Mouse (Mus musculus) gastrocnemius, adult 2 months (tissue): ENCODE data around the gene Zc3h7b. TPM values are rescaled to one million over a fixed set of nuclear protein-coding genes. Genes with fewer than 3 reads are reported as not detected.

Source experiments
- DNase-seq: peaks from one replicate; pipeline ENCODE4 v3.0.0; 2022
- H3K27ac ChIP-seq: fragments of 200-600 bp; 2 replicates; pipeline ENCODE4 v1.8.1; 2022; ENCODE audit warnings: mild to moderate bottlenecking
- H3K4me3 ChIP-seq: fragments of 200-600 bp; 2 replicates; pipeline ENCODE4 v1.8.1; 2022; ENCODE audit warnings: mild to moderate bottlenecking, moderate library complexity
- CTCF ChIP-seq: fragments of 200-600 bp; IDR thresholded peaks from 2 replicates; pipeline ENCODE4 v1.8.1; 2022; ENCODE audit warnings: antibody characterized with exemption, mild to moderate bottlenecking, moderate library complexity
- intact Hi-C: fragments of 180-260 bp; cut with DNase I; formaldehyde crosslinking; loops from one replicate; pipeline ENCODE4 v1.15.1; 2025
- total RNA-seq, 2 experiments: library from RNA; stranded (reverse); gene quantifications; 2 replicates each; pipeline ENCODE4 v1.2.3; 2021

The Zc3h7b gene
- total RNA-seq, 2 experiments from 2014 or later: 30.2 to 34.3 TPM

DNA sequence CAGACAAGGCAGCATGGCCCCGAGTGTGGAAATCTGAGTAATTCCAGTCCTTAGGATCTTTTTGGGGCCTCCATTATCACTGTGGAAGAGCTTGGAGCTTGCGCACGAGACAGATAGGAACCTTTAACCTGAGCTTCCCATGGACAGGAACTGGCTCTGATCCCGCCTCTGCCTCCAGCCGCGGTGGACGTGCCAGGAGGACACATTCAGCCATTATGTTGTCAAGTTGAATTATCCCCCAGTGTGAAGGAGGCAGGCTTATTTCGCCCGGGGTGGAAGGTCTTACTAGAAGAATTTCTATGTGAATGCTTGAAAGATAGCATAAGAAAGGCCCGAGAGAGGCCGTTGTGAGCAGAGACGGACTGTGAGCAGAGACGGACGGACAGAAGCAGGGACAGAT is 4.9 kb downstream of the Zc3h7b start:
- Histone ChIP-seq H3K27ac (peak overlapping the region; percentile 46), H3K4me3 (0 out of 2 replicates have a peak overlapping the region, but pooled peaks have one; percentile 16)
- DNase-seq: peak; percentile 49
- intact Hi-C loops: loop anchor here (5.0 kb wide), 2 partner anchors 48 to 63 kb away; no protein-coding TSS in a partner anchor
- no peak for TF ChIP-seq CTCF

DNA sequence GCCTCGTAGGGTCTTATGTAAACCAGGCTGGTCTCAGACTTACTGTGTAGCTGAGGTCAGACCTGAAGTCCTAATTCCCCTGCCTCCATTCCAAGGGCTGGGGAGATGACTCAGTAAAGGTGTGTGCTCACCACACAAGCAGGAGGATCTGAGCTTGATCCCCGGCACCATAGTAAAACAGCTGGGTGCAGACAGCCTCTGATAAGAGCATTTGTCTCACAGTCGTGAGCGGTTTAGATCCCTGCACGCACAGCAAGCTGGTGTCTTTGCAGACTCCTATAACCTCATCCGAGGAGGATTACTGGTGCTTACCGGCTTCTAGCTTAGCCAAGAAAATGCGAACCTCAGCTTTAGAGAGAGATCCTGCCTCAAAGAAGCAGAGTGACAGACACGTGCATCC is 8.8 kb downstream of the Zc3h7b start:
- Histone ChIP-seq H3K27ac (no peak overlapping the region), H3K4me3 (no peak overlapping the region)
- no peak for TF ChIP-seq CTCF
- no peak for DNase-seq
- intact Hi-C loops: no loop called here

GRCm38 (mm10) chr15:81758701-81759100 is 13.8 kb downstream of the Zc3h7b start:
- Histone ChIP-seq H3K27ac (no peak overlapping the region), H3K4me3 (no peak overlapping the region)
- no peak for TF ChIP-seq CTCF
- intact Hi-C loops: no loop called here
- no peak for DNase-seq

- no peak for TF ChIP-seq CTCF
- Histone ChIP-seq H3K4me3 (no peak overlapping the region), H3K27ac (no peak overlapping the region)
- intact Hi-C loops: no loop called here
- no peak for DNase-seq
Measured at GRCm38 (mm10) chr15:81759542-81759941, 14.7 kb downstream of the Zc3h7b start.

DNA sequence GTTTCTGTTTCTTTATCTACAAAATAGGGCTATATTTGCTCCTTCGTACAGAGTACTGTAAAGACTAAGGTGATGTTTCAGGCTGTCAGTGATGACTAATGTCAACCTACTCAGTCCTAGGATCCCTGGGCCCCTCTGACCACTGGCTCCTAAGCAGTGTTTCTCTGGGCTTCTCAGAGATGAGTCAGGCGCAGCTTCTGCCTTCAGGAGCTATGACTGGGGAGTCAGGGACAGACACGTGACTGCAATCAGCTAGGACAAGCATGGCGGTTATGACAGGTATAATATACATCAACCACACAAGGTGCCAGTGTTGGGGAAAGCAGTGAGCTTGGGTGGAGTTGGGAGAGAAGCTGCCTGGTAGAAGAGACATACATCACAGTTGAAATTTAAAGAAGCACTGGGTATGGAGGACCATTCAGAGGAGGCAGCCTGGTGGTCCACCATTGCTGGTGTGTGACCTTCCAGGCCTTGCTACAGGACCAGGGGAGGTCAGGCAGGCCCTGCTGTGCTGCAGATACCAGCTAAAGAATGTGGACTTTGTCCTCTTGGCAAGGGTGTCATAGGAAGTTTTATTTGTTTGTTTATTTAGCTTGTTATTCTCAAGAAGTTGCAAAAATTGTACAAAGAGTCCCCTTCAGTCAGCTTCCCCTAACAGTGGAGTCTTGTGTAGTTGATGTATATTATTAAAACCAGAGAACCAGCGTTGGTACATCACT is 15.7 kb downstream of the Zc3h7b start:
- H3K27ac ChIP-seq: no peak overlapping the region
- intact Hi-C loops: no loop called here
- no peak for TF ChIP-seq CTCF
- no peak overlapping the region for H3K4me3 ChIP-seq
- DNase-seq: no peak

GRCm38 (mm10) chr15:81761381-81761780 is 16.5 kb downstream of the Zc3h7b start:
- no peak for TF ChIP-seq CTCF

GRCm38 (mm10) chr15:81761959-81762358 is 17.1 kb downstream of the Zc3h7b start:
- no peak overlapping the region for H3K4me3 ChIP-seq
- intact Hi-C loops: no loop called here
- TF ChIP-seq CTCF: 0 out of 2 replicates have a peak, but pooled peaks have one; percentile 7
- DNase-seq: no peak
- H3K27ac ChIP-seq: no peak overlapping the region

More at GRCm38 (mm10) chr15:81761381-81761780, 16.5 kb downstream of the Zc3h7b start:
- H3K27ac ChIP-seq: no peak overlapping the region
- H3K4me3 ChIP-seq: no peak overlapping the region
- DNase-seq: no peak
- intact Hi-C loops: no loop called here

GRCm38 (mm10) chr15:81764573-81764972 is 19.7 kb downstream of the Zc3h7b start:
- Histone ChIP-seq H3K4me3 (no peak overlapping the region), H3K27ac (no peak overlapping the region)
- TF ChIP-seq CTCF: no peak
- intact Hi-C loops: no loop called here
- DNase-seq: no peak

- no peak for TF ChIP-seq CTCF
- Histone ChIP-seq H3K27ac (no peak overlapping the region), H3K4me3 (no peak overlapping the region)
- intact Hi-C loops: no loop called here
- no peak for DNase-seq
Measured at GRCm38 (mm10) chr15:81765651-81766050, 20.8 kb downstream of the Zc3h7b start.

DNA sequence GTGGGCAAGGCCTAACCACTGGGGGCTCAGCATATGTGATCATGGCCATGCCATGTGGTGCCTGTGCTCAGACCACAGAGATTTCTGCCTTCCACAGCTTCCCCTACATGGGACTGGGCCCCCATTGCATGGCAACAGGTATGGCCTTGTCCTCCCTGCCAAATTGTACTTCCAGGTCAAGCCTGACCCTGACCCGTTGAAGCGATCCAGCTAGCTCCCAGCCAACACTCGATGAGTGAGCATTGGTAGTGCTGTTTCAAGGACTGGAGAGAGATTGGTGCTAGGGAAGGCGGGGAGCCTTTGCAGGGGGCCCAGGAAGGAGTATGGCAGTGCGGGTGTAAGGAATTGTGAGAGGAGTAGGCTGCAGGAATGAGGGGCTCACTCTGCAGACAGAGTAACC is 21.6 kb downstream of the Zc3h7b start:
- no peak for TF ChIP-seq CTCF
- Histone ChIP-seq H3K27ac (no peak overlapping the region), H3K4me3 (no peak overlapping the region)
- intact Hi-C loops: no loop called here
- no peak for DNase-seq

DNA sequence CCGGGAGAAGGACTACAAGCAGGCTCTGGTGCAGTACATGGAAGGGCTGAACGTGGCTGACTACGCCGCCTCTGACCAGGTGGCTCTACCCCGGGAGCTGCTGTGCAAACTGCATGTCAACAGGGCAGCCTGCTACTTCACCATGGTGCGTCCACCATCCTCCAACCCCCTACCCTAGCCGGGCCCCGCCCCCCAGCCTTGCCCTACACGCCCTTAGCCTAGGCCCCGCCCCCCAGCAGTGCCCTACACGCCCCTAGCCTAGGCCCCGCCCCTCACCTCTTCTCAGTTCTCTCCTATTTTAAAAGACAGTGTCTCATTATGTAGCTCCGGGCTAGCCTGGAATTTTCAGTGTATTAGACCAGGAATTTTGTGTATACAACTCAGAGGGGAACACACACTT is 24.2 kb downstream of the Zc3h7b start:
- DNase-seq: no peak
- no peak for TF ChIP-seq CTCF
- intact Hi-C loops: no loop called here
- no peak overlapping the region for H3K27ac ChIP-seq
- no peak overlapping the region for H3K4me3 ChIP-seq

DNA sequence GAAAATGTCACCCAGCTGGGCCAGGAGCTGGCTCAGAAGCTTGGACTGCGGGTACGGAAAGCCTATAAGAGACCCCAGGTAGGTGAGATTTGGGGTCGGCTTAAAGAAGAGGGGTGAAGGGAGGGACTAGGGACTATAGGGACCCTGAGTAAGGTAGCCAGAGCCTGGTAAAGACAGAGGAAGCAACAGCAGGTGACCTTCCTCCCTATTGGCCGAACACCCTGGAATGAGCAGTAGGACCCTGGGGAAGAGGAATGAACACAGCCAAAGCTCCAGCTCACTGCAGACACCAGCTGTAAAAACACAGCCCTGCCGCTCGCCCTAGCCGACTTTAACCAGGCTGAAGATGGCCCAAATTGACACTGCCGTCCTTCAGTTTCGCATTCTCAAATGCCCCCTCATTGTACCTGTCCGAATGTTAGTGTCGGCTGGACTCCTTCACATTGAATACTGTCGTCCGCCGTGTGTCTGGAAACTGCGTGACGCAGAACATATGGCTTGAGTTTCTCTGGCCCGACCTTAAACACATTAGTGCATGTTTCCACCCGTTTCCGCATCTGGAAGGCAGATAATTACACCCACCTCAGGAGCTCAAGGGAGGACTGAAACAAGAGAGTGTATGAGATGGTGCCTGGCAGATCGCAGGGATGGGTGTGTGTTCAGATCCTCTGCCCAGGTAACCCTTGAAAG is 27.7 kb downstream of the Zc3h7b start:
- intact Hi-C loops: no loop called here
- no peak for TF ChIP-seq CTCF
- peak overlapping the region; percentile 28; the same call in 1 of the 2 replicates for H3K27ac ChIP-seq
- no peak for DNase-seq
- H3K4me3 ChIP-seq: no peak overlapping the region

DNA sequence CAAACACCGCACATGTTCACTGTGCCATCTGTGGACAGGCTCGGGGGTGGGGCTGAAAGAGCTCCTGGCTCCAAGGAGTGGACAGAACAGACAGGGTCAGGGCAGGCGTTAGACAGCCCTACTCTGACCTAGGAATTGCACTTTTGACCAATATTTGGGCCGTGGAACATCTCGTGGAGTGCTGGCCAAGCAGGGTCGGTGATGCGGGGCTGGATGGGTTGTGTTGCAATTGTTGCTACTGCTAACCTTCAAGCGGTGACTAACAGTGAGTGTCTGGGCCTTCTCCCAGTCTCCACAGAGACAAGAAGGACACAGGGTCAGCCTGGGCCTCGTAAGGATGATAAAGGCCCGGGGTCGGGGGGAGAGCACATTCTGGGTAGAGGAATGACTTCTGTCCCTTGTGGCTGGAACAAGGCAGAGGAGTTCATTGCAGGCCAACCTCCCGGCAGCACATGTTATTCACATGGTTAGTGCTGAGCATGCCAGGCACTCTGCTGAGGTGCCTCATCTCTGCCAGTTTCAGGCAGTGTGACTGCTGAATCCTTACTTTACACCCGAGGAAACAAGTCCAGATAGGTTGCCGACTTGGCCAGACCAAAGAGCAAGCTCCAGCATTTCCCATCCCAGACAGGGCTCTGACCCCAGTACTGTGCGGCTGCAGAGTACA is 29.8 kb downstream of the Zc3h7b start:
- peak; percentile 62 for DNase-seq
- Histone ChIP-seq H3K4me3 (no peak overlapping the region), H3K27ac (peak overlapping the region; percentile 69)
- intact Hi-C loops: no loop called here
- no peak for TF ChIP-seq CTCF
